Mouse (Mus musculus): ENCODE measurements around the gene Bank1.

Gene Bank1

DNA sequence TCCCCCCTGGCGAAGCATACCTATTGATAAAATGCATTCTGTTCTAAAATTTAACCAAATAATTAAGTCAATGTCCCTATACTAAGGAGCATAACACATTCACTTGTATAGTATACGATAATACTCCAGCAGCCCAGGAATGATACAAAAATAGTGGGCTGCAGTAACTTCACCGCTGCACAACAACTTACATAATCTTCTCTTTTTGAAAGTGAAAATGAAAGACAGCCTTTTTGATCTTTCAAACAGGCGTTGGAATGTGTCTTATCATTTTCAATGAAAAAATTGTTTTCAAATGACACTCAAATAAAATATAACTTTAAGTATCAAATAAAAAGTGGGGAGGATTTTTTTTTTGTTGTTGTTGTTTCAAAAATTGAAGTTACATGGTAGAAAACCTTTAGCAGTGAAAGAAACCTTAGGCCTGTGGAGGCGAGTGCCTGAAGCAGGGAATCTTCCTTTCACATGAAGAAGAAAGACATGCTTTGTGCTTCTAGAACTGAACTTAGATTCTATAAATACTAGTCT is 224.8 kb downstream of the Bank1 start:
- 74% methylated on average over 5 of the region's 5 CpGs for WGBS

DNA sequence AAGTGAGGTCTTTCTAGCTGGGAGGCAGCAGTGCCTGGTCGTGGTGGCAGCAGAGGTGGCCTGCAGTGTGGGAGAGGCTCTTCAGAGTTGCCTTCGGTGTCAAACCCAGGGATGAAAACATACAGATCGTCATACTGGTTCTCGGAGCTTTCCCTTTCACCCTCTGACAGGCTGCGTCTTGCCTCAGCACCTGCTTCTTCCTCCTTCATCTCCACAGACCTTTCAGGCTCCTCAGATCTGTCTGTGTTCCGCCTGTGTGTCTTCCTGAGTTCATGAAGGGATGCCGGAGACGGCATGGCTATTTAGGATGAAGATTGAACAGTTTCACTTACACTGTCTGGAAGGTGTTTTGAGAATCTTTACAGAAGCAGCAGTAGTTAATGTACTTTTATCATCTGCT is 225.6 kb downstream of the Bank1 start:
- WGBS: 70% methylated on average over 8 of the region's 8 CpGs

DNA sequence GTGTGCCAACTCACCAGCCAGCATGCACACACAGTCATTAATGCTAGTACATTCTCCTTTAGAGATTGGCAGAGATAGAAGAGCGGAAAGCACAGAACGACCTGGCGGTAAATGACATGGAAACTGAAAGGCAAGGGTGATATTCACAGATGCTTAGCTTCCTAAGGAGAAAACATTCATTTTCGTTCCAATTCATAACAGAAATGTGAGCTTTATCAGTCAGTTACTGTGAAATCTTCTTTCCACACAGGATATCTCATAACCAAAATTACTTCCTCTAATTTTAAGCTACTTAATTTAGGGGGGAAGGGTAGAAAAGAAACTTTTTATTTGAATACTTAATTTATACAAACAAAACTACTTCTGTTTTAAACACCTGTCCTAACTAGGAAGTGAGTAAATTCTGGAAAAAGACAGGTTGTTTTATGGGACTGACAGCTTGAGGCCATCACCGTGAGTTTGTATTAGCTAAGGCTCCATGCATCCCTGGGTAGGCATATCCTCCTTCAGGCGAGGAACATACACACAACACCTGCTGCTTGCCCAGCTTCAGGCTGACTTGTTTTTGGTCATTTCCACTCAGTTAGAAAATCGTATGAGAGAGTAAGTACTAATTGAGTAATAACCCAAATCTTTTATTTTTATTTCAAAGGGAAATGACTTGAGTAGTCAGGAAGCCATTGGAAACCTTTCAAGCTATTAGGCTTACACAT is 238.8 kb downstream of the Bank1 start:
- WGBS: 82% methylated on average over 7 of the region's 7 CpGs

DNA sequence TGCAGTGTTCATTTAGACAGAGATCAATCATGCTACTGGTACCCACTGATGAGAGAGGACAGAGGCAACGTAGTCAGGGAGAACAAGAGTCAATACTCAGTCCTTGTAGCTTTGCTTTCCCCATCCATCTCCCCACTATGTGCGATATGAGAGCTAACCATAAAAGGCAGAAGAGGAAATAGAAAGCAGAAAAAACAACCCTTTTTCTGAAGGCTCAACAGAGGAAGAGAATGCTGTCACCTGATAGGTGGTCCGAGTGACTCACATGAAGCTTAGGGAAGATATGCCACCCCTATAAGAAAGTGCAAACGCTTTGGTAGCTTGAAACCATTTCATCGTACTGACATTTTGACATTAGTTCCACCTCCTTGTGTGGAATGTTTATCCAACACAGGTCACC is 239.4 kb downstream of the Bank1 start:
- WGBS: 87% methylated on average over 5 of the region's 5 CpGs

DNA sequence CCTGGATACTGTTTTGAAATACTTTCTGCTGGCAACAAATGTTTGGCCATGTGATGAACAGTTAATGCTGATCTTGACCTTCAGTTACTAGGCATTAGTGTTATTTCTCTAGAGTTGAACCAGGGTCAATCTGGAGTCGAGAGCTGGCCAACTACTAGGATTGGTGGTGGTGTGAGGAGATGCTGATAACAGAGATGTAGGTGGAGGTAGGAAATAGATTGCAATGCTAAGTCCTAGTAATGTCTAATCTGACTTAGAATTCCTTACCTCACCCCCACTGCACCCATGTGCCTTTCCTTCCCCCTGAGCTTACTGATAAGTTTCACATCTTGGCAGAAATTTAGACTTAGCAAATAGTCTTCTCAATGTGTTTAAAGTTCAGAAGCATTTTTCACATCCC is 240.8 kb downstream of the Bank1 start:
- whole genome bisulfite sequencing: 83% methylated on average over 1 of the region's 1 CpGs

DNA sequence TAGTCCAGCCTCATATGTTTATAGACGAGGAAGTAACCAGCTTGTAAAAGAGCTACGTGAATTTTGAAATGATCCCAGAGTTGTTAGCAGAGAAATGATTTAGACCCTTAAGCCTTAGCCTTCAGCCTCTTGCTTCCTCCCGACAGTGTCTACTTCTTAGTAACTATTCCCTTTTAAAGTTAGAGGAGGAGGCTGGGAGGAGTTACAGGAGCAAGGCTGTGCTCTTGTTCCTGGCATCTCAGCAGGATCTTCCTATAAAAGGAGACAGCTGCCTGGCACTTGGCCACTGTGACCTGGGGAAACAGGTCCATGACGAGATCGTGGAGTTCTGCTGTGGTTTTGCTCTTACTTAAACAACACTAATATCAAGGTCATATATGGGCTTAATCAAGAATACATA is 241.8 kb downstream of the Bank1 start:
- WGBS: 53% methylated on average over 5 of the region's 5 CpGs

DNA sequence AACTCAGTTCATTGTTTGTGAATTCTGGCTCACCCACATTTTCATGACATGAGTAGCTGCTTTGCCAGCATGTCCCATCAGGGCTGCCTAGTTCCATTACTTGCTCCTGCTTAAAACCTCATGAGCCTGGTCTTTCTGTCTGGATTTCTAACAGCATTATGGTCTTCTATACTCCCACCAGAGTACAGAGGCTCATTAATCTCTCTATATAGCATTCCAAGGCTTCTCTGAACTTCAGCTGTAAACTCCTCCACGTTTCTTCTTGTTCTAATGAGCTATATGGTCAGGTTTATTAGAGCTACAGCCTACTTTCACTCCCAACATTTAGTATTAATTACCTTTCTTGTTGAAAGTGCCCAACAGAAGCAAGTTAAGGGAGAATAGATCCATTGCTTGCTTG is 244.6 kb downstream of the Bank1 start:
- WGBS: 91% methylated on average over 1 of the region's 1 CpGs

DNA sequence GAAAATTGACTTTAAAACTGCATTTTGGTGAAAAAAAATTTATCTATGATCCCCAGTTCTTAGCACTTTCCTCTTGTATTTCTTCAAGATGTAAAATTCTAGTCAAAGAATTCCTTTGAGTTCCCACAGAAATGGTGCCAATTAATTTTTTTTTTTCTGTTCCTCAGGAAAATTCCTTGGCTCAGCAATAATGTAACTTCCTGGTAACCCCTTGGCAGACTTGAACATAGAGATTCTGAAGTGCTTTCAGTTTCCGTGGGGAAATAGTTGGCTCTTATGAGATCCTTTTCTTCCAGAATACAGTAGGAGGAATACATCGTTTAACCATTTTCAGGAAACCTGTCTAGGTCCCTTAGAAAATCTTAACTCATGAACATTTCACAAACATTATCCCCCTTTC is 247.3 kb downstream of the Bank1 start:
- WGBS: 39% methylated on average over 2 of the region's 2 CpGs

DNA sequence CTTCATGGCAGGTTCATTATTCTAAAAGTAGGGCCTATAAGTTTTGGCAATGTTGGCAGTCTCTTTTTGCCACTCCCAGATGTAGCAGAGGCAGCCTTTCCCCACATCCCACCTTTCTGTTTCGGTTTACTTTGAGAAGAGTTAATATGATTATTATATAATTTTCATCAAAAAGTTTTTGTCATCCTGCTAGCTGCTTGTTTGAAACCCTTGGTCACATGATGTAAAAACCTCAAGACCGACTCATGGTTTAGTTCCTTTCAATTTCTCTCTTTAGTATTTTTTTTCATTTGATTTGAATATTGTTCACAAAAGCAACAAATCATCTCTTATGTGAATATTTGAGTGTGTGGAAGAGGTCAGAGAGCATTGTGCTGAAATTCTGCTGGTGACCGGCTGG is 255.5 kb downstream of the Bank1 start:
- 91% methylated on average over 3 of the region's 3 CpGs for WGBS

DNA sequence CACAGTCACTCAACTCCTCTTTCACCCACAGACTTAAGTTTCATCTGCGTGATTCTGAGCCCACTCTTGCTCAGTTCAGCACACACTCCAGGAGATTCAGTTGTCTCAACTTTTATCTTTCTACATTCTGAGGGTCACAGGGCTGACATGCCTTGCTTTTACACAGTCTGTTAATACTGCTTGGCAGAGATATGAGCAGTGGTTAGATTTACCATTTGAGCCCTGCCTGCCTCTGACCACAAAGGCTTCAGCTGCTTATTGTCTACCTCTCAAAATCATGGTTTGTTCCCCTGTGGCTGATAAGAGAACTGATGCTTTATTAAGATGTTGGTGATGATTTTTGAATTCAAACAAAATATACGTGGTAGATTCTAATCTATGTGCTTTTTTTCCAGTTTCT is 264.0 kb downstream of the Bank1 start:
- WGBS: 82% methylated on average over 2 of the region's 2 CpGs

DNA sequence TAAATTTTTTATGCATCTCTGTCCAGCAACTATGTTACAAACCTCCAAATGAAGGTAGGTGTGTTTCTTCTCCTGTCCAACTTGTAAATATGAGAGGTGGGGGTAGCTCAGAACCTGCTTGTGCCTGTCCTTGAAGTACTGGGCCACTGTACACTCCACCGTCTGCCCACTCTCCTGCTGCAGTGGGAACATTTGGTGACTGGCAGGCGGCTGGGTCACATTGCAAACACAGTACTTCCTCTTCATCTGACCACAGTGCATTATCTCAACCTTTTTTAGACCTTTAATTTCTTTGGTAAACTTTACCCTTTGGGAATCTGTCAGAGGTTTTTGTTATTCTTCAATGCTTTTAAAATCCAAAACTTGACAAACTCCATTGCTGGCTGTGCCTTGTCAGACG is 275.2 kb downstream of the Bank1 start:
- WGBS: 87% methylated on average over 3 of the region's 3 CpGs

DNA sequence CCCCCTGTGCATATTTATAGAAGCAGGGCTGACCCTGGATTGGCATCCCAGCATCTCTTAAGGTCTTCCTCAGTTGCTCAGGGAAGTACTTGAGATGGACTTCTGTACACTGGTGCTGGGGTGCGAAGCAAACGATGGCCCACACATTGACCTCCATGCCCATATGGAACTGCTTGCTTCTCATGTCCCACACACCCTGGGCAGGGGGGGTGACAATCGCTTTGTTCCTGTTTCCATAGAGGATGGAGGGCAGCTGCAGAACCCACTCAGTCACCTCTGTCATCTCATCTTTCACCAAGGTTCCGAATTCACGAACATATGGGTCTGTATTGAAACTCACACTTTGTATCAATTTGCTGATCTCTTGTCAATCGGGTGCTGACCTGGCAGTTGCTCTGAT is 275.7 kb downstream of the Bank1 start:
- WGBS: 96% methylated on average over 6 of the region's 6 CpGs

DNA sequence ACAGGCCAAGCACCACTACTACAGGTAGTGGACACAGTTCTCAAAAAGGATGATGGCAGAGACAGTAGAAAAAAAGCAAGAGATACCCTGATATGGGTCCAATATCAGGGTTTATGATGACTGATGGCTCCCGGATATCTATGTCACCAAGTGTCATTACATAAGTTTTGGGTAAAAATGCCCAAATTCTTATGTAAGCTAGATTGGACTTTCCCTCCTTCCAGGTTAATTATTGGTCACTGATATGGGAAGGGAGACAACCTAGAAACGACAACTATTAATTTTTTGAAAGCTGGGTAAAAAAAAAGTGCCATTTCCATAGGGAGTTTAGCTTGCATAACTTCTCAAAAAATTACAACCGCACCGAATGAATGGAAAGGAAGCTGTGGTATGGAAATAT is 277.8 kb downstream of the Bank1 start:
- WGBS: 82% methylated on average over 4 of the region's 4 CpGs

DNA sequence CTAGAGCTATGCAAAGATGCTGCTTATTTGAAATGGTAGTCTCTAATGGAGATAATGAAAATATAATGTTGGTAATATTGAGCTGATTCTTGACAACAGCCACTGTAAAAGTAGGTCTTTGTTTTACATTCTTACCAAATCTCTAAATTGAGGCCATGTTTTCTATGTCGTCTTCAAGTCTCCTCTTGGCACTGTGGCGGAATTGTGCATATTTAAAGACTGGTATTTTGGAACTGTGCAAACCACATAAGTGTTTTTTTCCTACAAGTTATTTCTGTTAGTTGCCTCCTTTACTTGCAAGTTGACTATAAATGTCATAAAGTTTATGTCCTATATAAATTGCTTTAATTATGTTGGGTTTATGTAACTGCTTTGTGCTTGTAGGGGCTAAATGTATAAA is 280.5 kb downstream of the Bank1 start:
- 52% methylated on average over 2 of the region's 2 CpGs for WGBS

DNA sequence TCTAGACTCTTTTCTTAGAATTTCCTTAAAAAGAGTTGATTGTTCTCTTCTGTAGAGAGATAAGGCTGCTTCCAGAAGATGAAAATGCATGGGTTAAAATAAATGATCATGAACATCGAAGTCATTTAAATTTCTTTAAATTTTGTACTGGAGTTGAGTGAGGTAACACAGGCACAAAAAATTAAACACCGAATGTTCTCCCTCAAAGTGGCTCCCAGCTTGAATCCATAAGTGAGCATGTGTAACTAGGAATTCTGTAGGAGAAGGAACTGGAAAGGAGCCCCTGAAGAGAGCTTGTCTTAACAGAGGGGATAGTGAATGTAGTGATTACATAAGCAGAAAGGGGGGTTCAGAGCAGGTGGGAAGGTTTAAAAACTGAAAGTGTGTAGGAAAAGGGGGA is 285.8 kb downstream of the Bank1 start:
- WGBS: 50% methylated on average over 2 of the region's 2 CpGs

DNA sequence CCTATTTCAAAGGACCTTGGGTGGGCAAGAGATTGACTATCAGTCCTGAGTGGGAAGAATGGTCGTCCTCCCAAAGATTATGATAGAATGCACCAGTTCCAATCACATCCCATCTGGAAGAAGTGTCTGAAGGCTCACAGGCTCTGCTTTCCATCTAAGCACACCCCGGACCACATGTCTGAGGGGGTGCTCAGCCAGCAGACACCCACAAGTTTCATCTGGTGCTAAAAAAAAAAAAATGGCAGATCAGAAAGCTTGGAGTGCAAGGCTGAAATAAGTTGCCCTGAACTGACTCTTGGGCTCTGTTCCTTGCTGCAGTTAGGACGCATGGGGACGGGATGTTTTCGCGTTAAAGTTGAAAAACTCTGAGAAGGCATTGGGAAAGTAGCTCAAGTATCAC is 286.4 kb downstream of the Bank1 start:
- 52% methylated on average over 6 of the region's 6 CpGs for WGBS

DNA sequence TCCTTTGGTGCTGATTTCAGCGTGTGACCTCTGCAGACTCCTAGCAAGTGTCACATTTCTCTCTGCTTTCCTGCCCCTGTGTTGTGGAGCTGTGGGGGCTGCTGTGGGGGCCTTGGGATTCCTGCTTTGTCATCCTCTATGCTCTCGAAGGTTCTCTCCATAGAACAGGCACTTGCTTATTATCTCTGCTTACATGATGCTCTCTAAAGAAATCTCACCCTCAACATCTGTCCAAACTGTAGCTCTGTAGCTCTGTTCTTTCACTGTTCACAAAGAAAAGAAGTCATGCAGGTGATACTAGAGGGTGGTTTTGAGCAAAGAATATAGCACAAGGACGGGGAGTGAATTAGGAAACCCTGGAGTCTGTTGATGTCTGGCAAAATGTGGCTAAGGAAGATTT is 288.6 kb downstream of the Bank1 start:
- WGBS: 54% methylated on average over 3 of the region's 3 CpGs

DNA sequence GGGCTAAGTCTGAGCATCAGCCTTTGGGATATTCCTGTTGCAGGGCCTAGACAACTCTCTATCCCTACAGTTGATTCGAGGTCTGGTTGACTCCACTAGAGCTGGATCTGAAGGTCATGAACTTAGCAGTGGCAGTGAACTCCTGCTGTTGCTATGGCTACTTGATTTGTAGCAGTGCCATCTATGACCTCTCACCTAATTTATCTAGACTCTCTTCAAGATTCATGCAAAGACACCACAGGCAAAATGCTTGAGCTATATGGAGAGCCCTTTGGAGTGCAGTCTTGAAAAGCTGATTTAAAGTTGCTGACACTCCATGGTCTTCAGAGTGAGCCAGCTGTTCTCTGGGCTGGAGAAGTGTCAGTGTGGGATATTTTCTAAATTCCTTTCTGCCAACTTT is 290.1 kb downstream of the Bank1 start:
- WGBS: 84% methylated on average over 1 of the region's 1 CpGs

DNA sequence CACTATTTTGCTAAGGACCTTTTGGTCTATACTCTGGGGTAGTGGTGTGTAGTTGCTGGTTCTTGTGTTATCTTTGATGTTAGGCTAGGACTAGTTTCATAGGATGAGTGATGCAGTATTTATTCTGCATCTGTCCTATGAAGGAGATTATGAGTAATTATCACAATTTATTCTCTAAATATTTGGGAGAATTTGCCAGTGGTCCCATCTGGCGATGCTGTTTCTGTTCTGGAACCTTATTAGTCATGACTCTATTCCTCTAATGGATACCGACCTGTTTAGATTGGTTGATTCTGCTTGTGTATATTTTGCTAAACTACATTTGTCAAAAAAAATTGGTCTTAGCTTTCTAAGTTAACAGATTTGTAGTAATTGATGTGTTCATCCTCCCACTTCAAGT is 301.0 kb downstream of the Bank1 start:
- WGBS: 93% methylated on average over 2 of the region's 2 CpGs

DNA sequence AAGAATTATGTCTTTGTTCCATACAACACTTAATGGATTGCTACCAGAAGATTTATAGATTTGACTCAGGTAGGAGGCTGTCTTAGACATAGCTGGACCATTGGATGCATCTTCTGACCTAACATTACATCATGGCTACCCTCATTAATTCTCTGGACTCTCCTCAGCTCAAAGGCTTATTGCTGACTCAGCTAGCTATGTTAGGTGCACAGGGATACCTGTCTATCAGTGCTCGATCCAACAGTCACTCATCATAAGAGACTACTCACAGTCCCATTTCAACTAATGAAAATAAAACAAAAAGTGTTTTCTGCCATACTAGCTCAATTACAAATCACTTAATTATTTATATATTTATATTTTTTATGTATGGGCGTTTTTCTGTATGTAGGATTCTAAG is 308.3 kb downstream of the Bank1 start:
- WGBS: 90% methylated on average over 2 of the region's 2 CpGs

DNA sequence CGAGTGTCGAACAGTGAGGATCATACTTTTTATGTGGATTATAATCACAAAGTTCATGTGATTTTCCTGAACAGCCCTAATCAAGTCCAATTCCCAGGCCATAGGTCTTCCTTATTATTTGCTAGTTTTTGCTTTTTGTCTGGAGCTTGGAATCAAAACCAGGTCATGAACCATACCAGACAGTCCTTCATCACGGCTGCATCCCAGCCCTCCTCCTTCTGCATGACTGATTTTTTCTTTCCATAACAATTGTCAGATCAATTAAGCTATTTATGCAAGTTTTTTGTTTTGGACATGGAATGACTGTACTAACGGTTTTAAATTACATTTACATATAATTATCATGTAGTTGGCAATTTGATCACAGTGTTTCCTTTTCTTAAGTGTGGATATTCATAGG is 315.2 kb downstream of the Bank1 start:
- WGBS: 78% methylated on average over 4 of the region's 4 CpGs

DNA sequence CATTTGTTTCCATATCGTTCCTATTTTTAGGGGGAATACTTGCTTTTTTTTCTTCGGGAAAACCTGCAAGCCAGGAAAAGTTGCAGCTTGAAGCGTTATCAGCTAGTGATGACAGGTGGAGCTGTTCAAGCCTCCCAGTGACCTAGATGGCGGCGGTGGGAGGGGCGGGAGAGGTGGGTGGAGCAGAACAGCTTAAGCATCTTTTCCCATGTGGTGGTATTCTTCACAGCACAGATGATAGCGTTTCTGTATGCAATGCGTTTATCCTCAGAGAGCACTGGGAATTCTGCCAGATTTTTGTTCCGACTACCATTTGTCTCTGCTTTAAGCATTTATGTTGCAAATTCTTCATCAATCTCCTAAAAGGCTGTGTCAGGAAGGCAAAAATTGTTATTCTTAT is 318.0 kb downstream of the Bank1 start:
- 14% methylated on average over 9 of the region's 9 CpGs for WGBS

DNA sequence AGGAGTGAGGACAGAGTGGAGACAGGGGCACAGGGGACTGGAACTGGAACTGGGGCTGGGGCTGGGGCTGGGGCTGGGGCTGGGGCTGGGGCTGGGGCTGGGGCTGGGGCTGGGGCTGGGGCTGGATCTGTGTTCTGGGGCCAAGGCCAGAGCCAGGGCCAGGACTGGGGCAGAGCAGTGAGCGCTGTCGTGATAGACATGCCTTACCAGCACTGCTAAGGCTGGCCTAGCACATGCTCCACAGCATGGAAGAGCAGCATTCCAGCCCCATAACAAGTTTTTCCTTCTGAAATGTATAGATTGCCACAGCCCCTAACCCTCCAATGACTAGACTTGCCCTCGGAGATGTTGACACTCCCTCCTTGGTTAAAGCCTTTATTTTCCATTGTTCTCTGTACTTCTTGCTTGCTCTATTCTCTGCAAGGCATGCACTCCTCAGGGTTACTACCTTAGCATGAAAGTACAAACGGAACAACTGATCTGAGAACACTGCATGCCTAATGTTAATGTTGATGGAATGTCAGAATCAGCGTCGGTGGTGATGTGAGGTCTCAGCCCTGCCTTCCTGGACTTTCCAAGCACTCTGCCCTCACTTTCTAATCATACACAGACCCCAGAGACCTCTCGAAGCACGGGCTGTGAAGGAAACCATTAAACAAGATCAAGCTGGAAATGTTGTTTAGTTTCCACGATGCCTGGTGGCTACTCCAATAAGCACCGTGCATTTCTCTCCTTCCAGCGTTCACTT is 318.6 kb downstream of the Bank1 start:
- 40% methylated on average over 11 of the region's 11 CpGs for WGBS

All from cerebral cortex, adult 2 months (tissue).